Comparison of ENCODE assay signal across 20 mouse cellular contexts in the genomic region with DNA sequence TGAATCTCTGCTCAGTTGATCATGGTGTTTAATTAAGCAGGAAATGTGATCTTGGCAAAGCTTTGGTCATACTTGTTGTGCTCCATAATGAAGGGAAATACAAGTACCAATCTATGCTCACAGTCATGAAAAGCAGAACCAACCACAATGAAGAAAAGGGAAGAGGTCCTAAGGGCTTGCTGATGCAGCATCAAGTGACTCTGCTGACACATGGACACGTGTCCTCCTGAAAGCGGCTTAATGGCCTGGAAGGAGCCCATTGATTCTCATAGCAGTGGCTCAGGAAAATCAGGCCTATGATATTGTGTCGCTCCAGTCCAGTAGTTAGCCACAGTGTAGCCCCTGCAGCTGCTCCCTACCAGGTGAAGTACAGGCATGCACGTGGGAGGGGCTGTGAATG.
DNase-seq lines count a peak whose midpoint lies in the region; ATAC-seq and TF ChIP-seq lines count a peak whose summit lies in the region.
"Had no signal": no experiment of that assay in that cellular context is flagged by ENCODE, and none has a peak within 500 bp of the region (broad histone marks: within the 10 kb centered on the region; RNA-seq: fewer than 3 reads in every experiment).

No protein-coding gene starts in this region.

- peak; percentile 65 to 75 for ATAC-seq in hematopoietic stem cell, adult 5-6 weeks (replicated peaks in 1 of 2; ENCODE audit: insufficient read depth in 1 of 2, low FRiP score in 2 of 2, low TSS enrichment in 1 of 2, low read depth in 1 of 2, poor library complexity in 2 of 2, severe bottlenecking in 2 of 2)

- H3K27me3 ChIP-seq in liver, adult 2 months (ENCODE audit: control insufficient read depth, insufficient read depth, low read length): no peaks in the 10 kb centered on the region
- H3K27me3 ChIP-seq in cerebellum, adult 2 months (ENCODE audit: control insufficient read depth, insufficient read depth, low read length): no peaks in the 10 kb centered on the region
- H3K27me3 ChIP-seq: heart, embryonic 15.5 days; limb, embryonic 13.5 days had no signal

- peaks cover 7% of the 10 kb centered on the region for H3K36me3 ChIP-seq in liver, adult 2 months (ENCODE audit: control insufficient read depth, insufficient read depth, low read length)
- H3K36me3 ChIP-seq: forebrain, embryonic 10.5 days; heart, embryonic 15.5 days; hindbrain, embryonic 10.5 days; limb, embryonic 13.5 days had no signal

- no peak for TF ChIP-seq POLR2A in liver, adult 2 months (IDR thresholded peaks at IDR 0.05; ENCODE audit: extremely low read depth, insufficient read depth, low read length)
- TF ChIP-seq POLR2A in bone marrow macrophage, adult 2 months (IDR thresholded peaks at IDR 0.05; ENCODE audit: borderline replicate concordance, low read depth, low read length): no peak
- no peak for TF ChIP-seq POLR2A in cerebellum, adult 2 months (IDR thresholded peaks at IDR 0.05; ENCODE audit: borderline replicate concordance, insufficient read depth, low read length)

- H3K4me1 ChIP-seq in liver, adult 2 months (ENCODE audit: control insufficient read depth, insufficient read depth, low read length): no peaks in the 10 kb centered on the region
- peaks cover 18% of the 10 kb centered on the region for H3K4me1 ChIP-seq in bone marrow macrophage, adult 2 months (ENCODE audit: control insufficient read depth, insufficient read depth, low read length)
- H3K4me1 ChIP-seq in cerebellum, adult 2 months (ENCODE audit: control insufficient read depth, insufficient read depth, low read length): peaks cover 6% of the 10 kb centered on the region; the same call in 1 of the 2 replicates
- H3K4me1 ChIP-seq: forebrain, embryonic 10.5 days; hindbrain, embryonic 10.5 days; limb, embryonic 13.5 days had no signal

- no peak overlapping the region for H3K4me3 ChIP-seq in liver, adult 2 months (ENCODE audit: insufficient read depth, low read depth, low read length)
- H3K4me3 ChIP-seq in bone marrow macrophage, adult 2 months (ENCODE audit: insufficient read depth, low read length): no peak overlapping the region
- no peak overlapping the region for H3K4me3 ChIP-seq in cerebellum, adult 2 months (replicated peaks; ENCODE audit: insufficient read depth, low read depth, low read length)
- H3K4me3 ChIP-seq: forebrain, embryonic 10.5 days; heart, adult 2 months; heart, embryonic 15.5 days; hindbrain, embryonic 10.5 days; limb, embryonic 13.5 days had no signal

- no peak for TF ChIP-seq CTCF in liver, adult 2 months (IDR thresholded peaks at IDR 0.05; ENCODE audit: low read depth, low read length)
- TF ChIP-seq CTCF in bone marrow macrophage, adult 2 months (IDR thresholded peaks at IDR 0.05; ENCODE audit: low read depth, low read length): no peak
- TF ChIP-seq CTCF in cerebellum, adult 2 months (IDR thresholded peaks at IDR 0.05; ENCODE audit: borderline replicate concordance, insufficient read depth, low read depth, low read length): no peak

- H3K9ac ChIP-seq in liver, adult 2 months (ENCODE audit: low read depth, low read length): no peak overlapping the region
- H3K9ac ChIP-seq: heart, embryonic 15.5 days; limb, embryonic 13.5 days had no signal

- DNase-seq in liver, adult 2 months (ENCODE audit: extremely low read depth, low read depth, low spot score): peak; percentile 39
- no peak for DNase-seq in liver
- peak; percentile 23 for DNase-seq in retina, postnatal 1 day
- DNase-seq in urinary bladder, postnatal 4 days (ENCODE audit: low spot score in 2 of 2): no peak
- no peak for DNase-seq in cerebellum, adult 2 months
- no peak for DNase-seq in layer of hippocampus, adult 11-12 months (ENCODE audit: low spot score)
- DNase-seq: adrenal gland, adult 2 months; cerebellum, adult 11 months; cerebellum, postnatal 14 days; gastrocnemius, postnatal 10 days; heart, adult 2 months; kidney, adult 2 months; kidney, postnatal 25 days; lung, postnatal 10 days had no signal

- 75% methylated on average over 4 of the region's 4 CpGs for WGBS in liver, adult 2 months
- WGBS in cerebellum, adult 2 months: 80% methylated on average over 4 of the region's 4 CpGs

- H3K27ac ChIP-seq in liver, adult 2 months (replicated peaks; ENCODE audit: insufficient read depth, low read depth, low read length): no peak overlapping the region
- peak overlapping the region; percentile 99 for H3K27ac ChIP-seq in bone marrow macrophage, adult 2 months (ENCODE audit: insufficient read depth, low read depth, low read length)
- H3K27ac ChIP-seq in cerebellum, adult 2 months (ENCODE audit: insufficient read depth, low read length): no peak overlapping the region
- H3K27ac ChIP-seq: forebrain, embryonic 10.5 days; heart, adult 2 months; heart, embryonic 15.5 days; hindbrain, embryonic 10.5 days; limb, embryonic 13.5 days had no signal

- no peaks in the 10 kb centered on the region for H3K79me2 ChIP-seq in liver, adult 2 months (ENCODE audit: control insufficient read depth, insufficient read depth, low read length)

Comparison
In these comparisons a context has a peak if more than half of its experiments do, and no peak if none do; other contexts are left out.
1. DNase-seq: peak in liver, adult 2 months (single experiment) and retina, postnatal 1 day (single experiment); none in liver (single experiment), urinary bladder, postnatal 4 days (0 of 2), cerebellum, adult 2 months (0 of 2) and layer of hippocampus, adult 11-12 months (single experiment).